Mouse (Mus musculus) bone marrow, adult 2 months (tissue): ENCODE measurements around the gene Snta1. TPM values are rescaled to one million over a fixed set of nuclear protein-coding genes. Genes with fewer than 3 reads are reported as not detected.
"Not testable (repeated sequence)": the region's sequence is repeated elsewhere in the genome, so short reads cannot be mapped to it uniquely, and the experiment has no call there.

ENCODE experiments used
- H3K27ac ChIP-seq: fragments of 200-500 bp; 2 replicates; pipeline ENCODE4 v1.5.1; 2012; ENCODE audit warnings: low read depth, mild to moderate bottlenecking, control low read depth, inconsistent platforms, low read length; ENCODE audit not compliant: control insufficient read depth, poor library complexity, insufficient read depth
- H3K4me1 ChIP-seq: fragments of 200-500 bp; 2 replicates; pipeline ENCODE4 v1.6.1; 2011; ENCODE audit warnings: low read length; ENCODE audit not compliant: control insufficient read depth, insufficient read depth
- H3K4me3 ChIP-seq: fragments of 200-500 bp; replicated peaks from 2 replicates; pipeline ENCODE3; 2011; ENCODE audit warnings: mild to moderate bottlenecking, low read depth, low read length, control low read depth; ENCODE audit not compliant: control insufficient read depth
- CTCF ChIP-seq: fragments of 200-500 bp; IDR thresholded peaks from 2 replicates; pipeline ENCODE4 v1.5.1; 2011; ENCODE audit warnings: low read length, control low read depth; ENCODE audit not compliant: control insufficient read depth, insufficient read depth
- POLR2A ChIP-seq: fragments of 200-500 bp; IDR thresholded peaks from 2 replicates; pipeline ENCODE4 v1.6.1; 2011; ENCODE audit warnings: low read depth, mild to moderate bottlenecking, control low read depth, low read length, borderline replicate concordance; ENCODE audit not compliant: control insufficient read depth
- WGBS: fragments of 180-500 bp; shearing (Covaris S2); methylation state at CpG from one replicate; pipeline ENCODE4 v1.1.7; 2018; 5-methylcytosine and 5-hydroxymethylcytosine counted together
- polyA plus RNA-seq: library from polyadenylated mRNA; stranded (reverse); fragments of >200 nt; gene quantifications from 2 replicates; pipeline ENCODE4 v1.2.4, GENCODE M21; 2011; ENCODE audit warnings: low replicate concordance; ENCODE audit not compliant: missing spikeins, insufficient read depth, insufficient read length

Snta1 gene
- polyA plus RNA-seq, 1 experiment = 3.3 TPM

- no peaks in the 10 kb centered on the region for H3K4me1 ChIP-seq
- H3K27ac ChIP-seq = peak overlapping the region; percentile 81
- under 1% methylated on average over 42 of the region's 42 CpGs for WGBS
- H3K4me3 ChIP-seq = peak overlapping the region; percentile 87
- peak; percentile 93 for TF ChIP-seq POLR2A
- TF ChIP-seq CTCF = no peak; the same call in 1 of the 2 replicates
Measured at GRCm38 (mm10) chr2:154372151-154372829, 35.6 kb downstream of the Snta1 start.

- Histone ChIP-seq H3K27ac (no peak overlapping the region), H3K4me1 (no peaks in the 10 kb centered on the region), H3K4me3 (no peak overlapping the region)
- 85% methylated on average over 1 of the region's 1 CpGs for WGBS
- TF ChIP-seq CTCF (no peak), POLR2A (no peak)
Measured at GRCm38 (mm10) chr2:154367510-154367909, 40.4 kb downstream of the Snta1 start.

GRCm38 (mm10) chr2:154354000-154354425, 53.9 kb downstream of the Snta1 start:
- 67% methylated on average over 15 of the region's 19 CpGs for WGBS
- H3K27ac ChIP-seq = peak overlapping the region; percentile 92
- H3K4me1 ChIP-seq = not testable (repeated sequence)
- H3K4me3 ChIP-seq = peak overlapping the region; percentile 85

- 93% methylated on average over 3 of the region's 3 CpGs for WGBS
- no peak for TF ChIP-seq CTCF
- TF ChIP-seq POLR2A = no peak
- Histone ChIP-seq H3K4me3 (no peak overlapping the region), H3K4me1 (no peaks in the 10 kb centered on the region), H3K27ac (no peak overlapping the region)
Measured at GRCm38 (mm10) chr2:154348152-154348551, 59.7 kb downstream of the Snta1 start.

- WGBS = 86% methylated on average over 2 of the region's 2 CpGs
- TF ChIP-seq POLR2A = no peak
- TF ChIP-seq CTCF = no peak
- Histone ChIP-seq H3K27ac (no peak overlapping the region), H3K4me3 (no peak overlapping the region), H3K4me1 (no peaks in the 10 kb centered on the region)
Measured at GRCm38 (mm10) chr2:154339356-154339755, 68.5 kb downstream of the Snta1 start.

DNA sequence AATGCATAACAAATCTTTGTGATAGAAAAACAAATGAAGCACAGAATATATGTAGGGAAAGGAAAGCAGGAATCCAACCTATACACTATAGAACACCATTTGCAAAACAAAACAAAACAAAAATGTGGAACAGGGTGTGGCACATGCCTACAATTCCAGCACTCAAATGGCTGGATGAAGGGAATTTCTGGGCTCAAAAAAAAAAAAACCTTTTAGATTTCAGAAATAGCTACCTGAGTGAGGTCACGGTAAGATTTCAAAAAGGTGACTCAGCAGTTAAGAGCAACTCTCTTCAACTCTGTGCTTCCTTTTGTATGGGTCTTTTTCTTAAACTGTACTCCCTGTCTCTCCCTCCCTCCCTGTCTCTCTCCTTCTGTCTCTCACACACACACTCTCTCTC, 69.7 kb downstream of the Snta1 start:
- TF ChIP-seq POLR2A (no peak), CTCF (no peak)
- 61% methylated on average over 1 of the region's 1 CpGs for WGBS
- Histone ChIP-seq H3K4me3 (no peak overlapping the region), H3K4me1 (no peaks in the 10 kb centered on the region), H3K27ac (no peak overlapping the region)

- 88% methylated on average over 4 of the region's 4 CpGs for WGBS
- H3K4me3 ChIP-seq = no peak overlapping the region
- no peaks in the 10 kb centered on the region for H3K4me1 ChIP-seq
- no peak for TF ChIP-seq CTCF
- TF ChIP-seq POLR2A = no peak
- H3K27ac ChIP-seq = no peak overlapping the region
Measured at GRCm38 (mm10) chr2:154335572-154335971, 72.3 kb downstream of the Snta1 start.

- no peak overlapping the region for H3K4me3 ChIP-seq
- WGBS = 61% methylated on average over 3 of the region's 3 CpGs
- TF ChIP-seq POLR2A (no peak), CTCF (no peak)
- no peak overlapping the region for H3K27ac ChIP-seq
- 0 out of 2 replicates have a peak, but pooled peaks cover 2% of the 10 kb centered on the region for H3K4me1 ChIP-seq
Measured at GRCm38 (mm10) chr2:154326852-154327251, 81.0 kb downstream of the Snta1 start.

Other genes with a start within 250 kb of the Snta1 start
- not detected in 2 replicates for gene Bpifa5, start 245.5 kb downstream of the Snta1 start, polyA plus RNA-seq
- not detected in 2 replicates for gene Bpifb1, start 217.3 kb downstream of the Snta1 start, polyA plus RNA-seq
- 0.79 and 2.1 TPM in 2 replicates for gene Bpifb5, start 184.4 kb downstream of the Snta1 start, polyA plus RNA-seq
- gene Bpifb9a, start 150.2 kb downstream of the Snta1 start, polyA plus RNA-seq = not detected in 2 replicates
- gene Bpifb9b, start 100.9 kb downstream of the Snta1 start, polyA plus RNA-seq = not detected in 2 replicates
- 4.4 and 16.3 TPM in 2 replicates for gene Cdk5rap1, start 35.1 kb downstream of the Snta1 start, polyA plus RNA-seq
- 6.7 and 16.4 TPM in 2 replicates for gene Cbfa2t2, start 28.4 kb upstream of the Snta1 start, polyA plus RNA-seq
- gene 1700003F12Rik, start 139.0 kb upstream of the Snta1 start, polyA plus RNA-seq = not detected in 2 replicates
- gene Actl10, start 143.7 kb upstream of the Snta1 start, polyA plus RNA-seq = not detected in 2 replicates
- 3.5 and 5.3 TPM in 2 replicates for gene Necab3, start 150.8 kb upstream of the Snta1 start, polyA plus RNA-seq
- gene E2f1, start 161.8 kb upstream of the Snta1 start, polyA plus RNA-seq = 49.6 and 63.0 TPM in 2 replicates
- gene Pxmp4, start 195.6 kb upstream of the Snta1 start, polyA plus RNA-seq = 11.3 and 12.1 TPM in 2 replicates
- gene Zfp341, start 205.2 kb upstream of the Snta1 start, polyA plus RNA-seq = 1.8 and 2.6 TPM in 2 replicates
- not detected in 2 replicates for gene 4930519P11Rik, start 205.3 kb upstream of the Snta1 start, polyA plus RNA-seq
- gene Chmp4b, start 243.6 kb upstream of the Snta1 start, polyA plus RNA-seq = 132 and 162 TPM in 2 replicates